Mouse (Mus musculus) megakaryocyte-erythroid progenitor cell, adult 5-6 weeks (primary cell): ENCODE results near the gene C4b. TPM values are rescaled to one million over a fixed set of nuclear protein-coding genes. Genes with fewer than 3 reads are reported as not detected.
"Not testable (repeated sequence)": the region's sequence is repeated elsewhere in the genome, so short reads cannot be mapped to it uniquely, and the experiment has no call there.

Source experiments
- ATAC-seq: replicated peaks from 2 replicates; pipeline ENCODE4 v1.8.0; 2016; ENCODE audit warnings: mild to moderate bottlenecking, inconsistent platforms; ENCODE audit not compliant: severe bottlenecking, poor library complexity, low FRiP score, low TSS enrichment
- total RNA-seq, 2 experiments: library from RNA; stranded (forward) in 1 of 2; stranded (reverse) in 1 of 2; fragments of 200-1000, 215-1000 nt in 1 of 2; fragments of >200 nt in 1 of 2; fragmentation: Nextera tagmentation in 1 of 2; gene quantifications; 2 replicates each; pipeline ENCODE4 v1.2.3; 2014 to 2017

C4b gene
- total RNA-seq, 2 experiments from 2014 or later = not detected

- ATAC-seq = not testable (repeated sequence)
Observed at GRCm38 (mm10) chr17:34714181-34714907, 29.3 kb downstream of the C4b start.

- ATAC-seq = peak; percentile 68; the same call in 1 of the 2 replicates
Observed at GRCm38 (mm10) chr17:34712951-34713350, 30.7 kb downstream of the C4b start.

GRCm38 (mm10) chr17:34706476-34706875, 37.2 kb downstream of the C4b start:
- not testable (repeated sequence) for ATAC-seq

- ATAC-seq = 0 out of 2 replicates have a peak, but pooled peaks have one; percentile 36
Observed at GRCm38 (mm10) chr17:34700671-34701071, 43.0 kb downstream of the C4b start.

- no peak for ATAC-seq
Observed at GRCm38 (mm10) chr17:34699575-34700408, 43.9 kb downstream of the C4b start.

- no peak for ATAC-seq
Observed at GRCm38 (mm10) chr17:34692906-34693305, 50.8 kb downstream of the C4b start.

GRCm38 (mm10) chr17:34690458-34690857, 53.2 kb downstream of the C4b start:
- ATAC-seq = no peak

- ATAC-seq = no peak
Observed at GRCm38 (mm10) chr17:34688889-34689288, 54.8 kb downstream of the C4b start.

GRCm38 (mm10) chr17:34685120-34686110, 58.3 kb downstream of the C4b start:
- 0 out of 2 replicates have a peak, but pooled peaks have one; percentile 19 for ATAC-seq

- ATAC-seq = no peak
Observed at GRCm38 (mm10) chr17:34684253-34684893, 59.3 kb downstream of the C4b start.

GRCm38 (mm10) chr17:34683686-34684220, 59.9 kb downstream of the C4b start:
- ATAC-seq = no peak

- no peak for ATAC-seq
Observed at GRCm38 (mm10) chr17:34683179-34683578, 60.5 kb downstream of the C4b start.

GRCm38 (mm10) chr17:34681881-34682536, 61.7 kb downstream of the C4b start:
- ATAC-seq = no peak

GRCm38 (mm10) chr17:34681132-34681571, 62.5 kb downstream of the C4b start:
- ATAC-seq = no peak

GRCm38 (mm10) chr17:34680621-34681020, 63.1 kb downstream of the C4b start:
- no peak for ATAC-seq

GRCm38 (mm10) chr17:34680191-34680590, 63.5 kb downstream of the C4b start:
- ATAC-seq = no peak
